Mouse (Mus musculus) thymus, adult 2 months (tissue): ENCODE results near the gene Ankrd55. TPM values are rescaled to one million over a fixed set of nuclear protein-coding genes. Genes with fewer than 3 reads are reported as not detected.

Experiments
- DNase-seq: peaks from one replicate; pipeline ENCODE4 v3.0.0; 2021
- H3K27ac ChIP-seq: fragments of 200-500 bp; 2 replicates; pipeline ENCODE4 v1.5.1; 2012; ENCODE audit warnings: low read length, control low read depth; ENCODE audit not compliant: control insufficient read depth, insufficient read depth
- H3K27me3 ChIP-seq: fragments of 200-500 bp; 2 replicates; pipeline ENCODE4 v1.6.1; 2012; ENCODE audit warnings: mild to moderate bottlenecking, low read length, moderate library complexity, mixed read lengths; ENCODE audit not compliant: control insufficient read depth, insufficient read depth
- H3K36me3 ChIP-seq: fragments of 200-500 bp; 2 replicates; pipeline ENCODE4 v1.6.1; 2012; ENCODE audit warnings: mild to moderate bottlenecking, low read length, moderate library complexity; ENCODE audit not compliant: control insufficient read depth, insufficient read depth
- H3K4me1 ChIP-seq: fragments of 200-500 bp; replicated peaks from 2 replicates; pipeline ENCODE4 v1.6.1; 2012; ENCODE audit warnings: low read length; ENCODE audit not compliant: control insufficient read depth, insufficient read depth
- H3K4me3 ChIP-seq: fragments of 200-500 bp; 2 replicates; pipeline ENCODE4 v1.5.1; 2012; ENCODE audit warnings: mild to moderate bottlenecking, low read length, control low read depth, moderate library complexity; ENCODE audit not compliant: control insufficient read depth, insufficient read depth
- CTCF ChIP-seq: fragments of 200-500 bp; IDR thresholded peaks from 2 replicates; pipeline ENCODE4 v1.5.1; 2012; ENCODE audit warnings: mild to moderate bottlenecking, control low read depth, low read length, moderate library complexity, borderline replicate concordance; ENCODE audit not compliant: control insufficient read depth, poor library complexity, insufficient read depth; ENCODE audit errors: extremely low read depth
- POLR2A ChIP-seq: fragments of 200-500 bp; IDR thresholded peaks from 2 replicates; pipeline ENCODE4 v1.6.1; 2012; ENCODE audit warnings: mild to moderate bottlenecking, low read length, control low read depth, moderate library complexity; ENCODE audit not compliant: control insufficient read depth, poor library complexity, insufficient read depth; ENCODE audit errors: extremely low read depth
- WGBS: fragments of 180-500 bp; shearing (Covaris S2); methylation state at CpG from one replicate; pipeline ENCODE4 v1.1.7; 2018; 5-methylcytosine and 5-hydroxymethylcytosine counted together
- polyA plus RNA-seq: library from polyadenylated mRNA; depleted of rRNA; stranded (reverse); fragments of >200 nt; gene quantifications from 2 replicates; pipeline ENCODE4 v1.2.3, GENCODE M21; 2012

Gene Ankrd55
- polyA plus RNA-seq, 1 experiment: 2.5 TPM

DNA sequence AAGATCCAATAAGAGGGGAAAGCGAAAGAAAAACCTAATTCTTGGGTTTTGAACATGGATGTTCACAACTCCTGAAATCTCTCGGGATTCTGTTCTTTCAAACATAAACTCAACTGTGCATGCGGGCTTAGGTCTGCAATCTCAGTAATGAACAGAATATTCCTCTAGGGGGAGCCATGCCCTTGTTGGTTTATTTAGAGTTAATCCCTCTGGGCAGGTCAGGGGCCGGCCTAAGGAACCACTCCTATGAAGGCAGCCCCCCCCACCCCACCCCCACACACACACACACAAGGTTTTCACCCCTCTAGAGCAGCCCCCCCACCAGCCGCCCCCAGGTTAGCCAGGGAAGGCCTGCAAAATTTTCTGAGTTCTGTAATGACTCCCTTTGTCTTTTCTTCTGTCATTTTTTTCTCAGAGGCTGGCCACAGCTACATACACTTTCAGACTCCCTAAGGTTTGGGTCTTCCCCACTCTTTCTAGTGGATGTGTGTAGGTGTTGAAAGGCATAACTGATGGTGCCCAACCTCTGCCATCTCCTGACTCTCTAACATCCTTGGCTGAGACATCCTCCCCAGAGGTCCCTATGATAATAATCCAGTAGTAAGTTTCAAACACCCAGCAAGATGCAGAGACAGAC, 16.2 kb upstream of the Ankrd55 start:
- no peaks in the 10 kb centered on the region for H3K36me3 ChIP-seq
- no peak overlapping the region for H3K4me3 ChIP-seq
- WGBS: 28% methylated on average over 5 of the region's 5 CpGs
- DNase-seq: peak; percentile 48
- no peak overlapping the region for H3K27ac ChIP-seq
- H3K27me3 ChIP-seq: no peaks in the 10 kb centered on the region
- TF ChIP-seq POLR2A: no peak
- no peak for TF ChIP-seq CTCF
- H3K4me1 ChIP-seq: no peaks in the 10 kb centered on the region

DNA sequence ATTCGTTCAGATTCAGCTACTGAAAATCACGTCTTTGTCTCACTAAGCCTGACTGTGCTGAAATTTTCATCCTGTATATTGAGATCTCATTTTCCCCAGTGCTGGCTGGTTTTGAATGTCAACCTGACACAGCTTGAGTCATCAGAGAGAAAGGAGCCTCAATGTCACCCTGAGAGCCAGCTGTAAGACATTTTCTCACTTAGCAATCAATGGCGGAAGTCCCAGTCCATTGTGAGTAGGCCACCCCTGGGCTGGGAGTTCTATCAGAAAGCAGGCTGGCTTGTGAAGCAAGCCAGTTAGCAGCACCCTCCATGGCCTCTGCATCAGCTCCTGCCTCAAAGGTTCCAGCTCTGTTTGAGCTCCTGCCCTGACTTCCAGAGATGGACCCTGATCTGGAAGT, 13.6 kb upstream of the Ankrd55 start:
- DNase-seq: no peak
- Histone ChIP-seq H3K4me1 (peaks cover 9% of the 10 kb centered on the region), H3K27ac (no peak overlapping the region), H3K4me3 (no peak overlapping the region), H3K27me3 (no peaks in the 10 kb centered on the region), H3K36me3 (no peaks in the 10 kb centered on the region)
- 97% methylated on average over 3 of the region's 3 CpGs for WGBS
- TF ChIP-seq POLR2A: no peak
- no peak for TF ChIP-seq CTCF

DNA sequence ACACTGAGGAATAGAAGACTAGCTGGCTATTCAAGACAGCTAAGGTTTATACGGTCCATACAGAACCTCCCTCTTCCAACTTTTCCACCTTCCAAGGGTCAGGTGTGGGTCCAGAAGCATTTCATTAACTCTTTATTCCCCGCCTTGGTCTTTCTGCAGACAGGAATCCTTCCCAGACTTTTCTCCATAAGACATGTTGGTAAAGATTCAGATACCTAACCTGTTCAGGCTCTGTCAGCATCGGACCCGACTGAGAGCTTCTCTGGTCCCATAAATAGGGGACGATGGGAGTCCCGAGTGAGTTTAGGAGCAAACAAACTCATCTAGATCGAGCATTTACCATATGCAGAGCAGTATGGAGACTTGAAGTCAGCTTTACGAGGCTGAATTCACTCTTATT, 12.3 kb upstream of the Ankrd55 start:
- 96% methylated on average over 8 of the region's 8 CpGs for WGBS
- Histone ChIP-seq H3K36me3 (no peaks in the 10 kb centered on the region), H3K4me3 (no peak overlapping the region), H3K4me1 (peaks cover 9% of the 10 kb centered on the region), H3K27me3 (no peaks in the 10 kb centered on the region), H3K27ac (no peak overlapping the region)
- TF ChIP-seq POLR2A (no peak), CTCF (no peak)
- no peak for DNase-seq

- peaks cover 9% of the 10 kb centered on the region for H3K4me1 ChIP-seq
- no peaks in the 10 kb centered on the region for H3K36me3 ChIP-seq
- DNase-seq: no peak
- TF ChIP-seq CTCF: no peak
- TF ChIP-seq POLR2A: no peak
- H3K4me3 ChIP-seq: no peak overlapping the region
- no peak overlapping the region for H3K27ac ChIP-seq
- H3K27me3 ChIP-seq: no peaks in the 10 kb centered on the region
- 58% methylated on average over 5 of the region's 5 CpGs for WGBS
Measured at GRCm38 (mm10) chr13:112277544-112277943, 10.7 kb upstream of the Ankrd55 start.

DNA sequence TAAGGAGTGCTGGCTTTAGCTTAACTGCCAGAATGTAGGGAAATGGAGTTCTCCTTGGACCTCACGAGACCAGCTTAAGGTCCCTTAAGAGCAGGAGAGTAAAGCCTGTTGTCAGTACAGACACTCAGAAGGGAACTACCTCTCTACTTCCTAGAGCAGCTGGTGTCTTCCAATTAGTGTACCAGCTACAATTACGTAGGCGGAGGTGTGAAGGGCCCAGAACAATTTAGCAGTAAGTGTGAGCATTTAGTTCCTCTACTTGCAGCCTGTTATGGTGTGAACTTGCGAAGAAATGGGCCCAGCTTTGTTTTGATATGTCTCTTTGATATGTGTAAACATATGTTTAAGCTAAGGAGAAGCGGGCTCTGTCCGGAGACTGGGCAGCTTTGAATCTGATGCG, 10.0 kb upstream of the Ankrd55 start:
- TF ChIP-seq POLR2A (no peak), CTCF (no peak)
- no peak overlapping the region for H3K27ac ChIP-seq
- 94% methylated on average over 7 of the region's 7 CpGs for WGBS
- no peaks in the 10 kb centered on the region for H3K27me3 ChIP-seq
- no peaks in the 10 kb centered on the region for H3K36me3 ChIP-seq
- DNase-seq: no peak
- H3K4me3 ChIP-seq: no peak overlapping the region
- peaks cover 9% of the 10 kb centered on the region for H3K4me1 ChIP-seq

GRCm38 (mm10) chr13:112287135-112287534, 1.1 kb upstream of the Ankrd55 start:
- DNase-seq: no peak
- H3K27ac ChIP-seq: peak overlapping the region; percentile 56
- H3K4me1 ChIP-seq: peaks cover 31% of the 10 kb centered on the region
- WGBS: 86% methylated on average over 1 of the region's 1 CpGs
- no peak overlapping the region for H3K4me3 ChIP-seq
- no peaks in the 10 kb centered on the region for H3K36me3 ChIP-seq
- TF ChIP-seq CTCF (no peak), POLR2A (no peak)
- no peaks in the 10 kb centered on the region for H3K27me3 ChIP-seq
